Mouse (Mus musculus): Measurements from ENCODE around the gene Mrgbp. TPM values are rescaled to one million over a fixed set of nuclear protein-coding genes. Genes with fewer than 3 reads are reported as not detected.

Gene Mrgbp
- 10 to 100 TPM; 15.3 to 17.7 TPM for total RNA-seq (2021)

DNA sequence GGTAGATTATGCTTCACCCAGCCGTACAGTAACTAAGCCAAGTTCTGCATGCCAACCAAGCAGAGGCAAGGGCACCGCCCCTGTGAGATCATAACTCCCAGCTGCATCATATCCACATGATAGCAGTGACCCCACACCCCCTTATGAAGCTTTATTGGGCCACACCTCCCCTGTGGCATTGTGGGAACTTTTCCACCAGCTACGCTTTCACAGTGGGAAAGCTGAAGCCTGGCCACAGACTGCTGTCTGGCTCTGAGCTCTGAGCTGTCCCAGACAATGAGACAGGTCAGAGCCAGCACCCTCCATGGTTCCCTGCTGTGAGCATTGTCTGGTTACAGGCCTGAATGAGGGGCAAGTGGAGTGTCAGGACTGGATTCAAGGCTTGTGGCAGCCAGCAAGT, at the start of gene Mrgbp:
Gene Mrgbp (plus strand): TSS at position 303 of the 400 bp plus-strand sequence.
- intact Hi-C loops (cut with DNase I), result loop anchor here (10.0 kb wide), 1 partner anchor 94 kb away; no protein-coding TSS in a partner anchor
- no peak for DNase-seq (ENCODE audit: low spot score in 2 of 2)

- intact Hi-C loops (cut with DNase I), result no loop called here
- DNase-seq (ENCODE audit: low spot score in 2 of 2), result no peak
Observed at GRCm38 (mm10) chr2:180531671-180532385, 49.3 kb upstream of the Mrgbp start.

DNA sequence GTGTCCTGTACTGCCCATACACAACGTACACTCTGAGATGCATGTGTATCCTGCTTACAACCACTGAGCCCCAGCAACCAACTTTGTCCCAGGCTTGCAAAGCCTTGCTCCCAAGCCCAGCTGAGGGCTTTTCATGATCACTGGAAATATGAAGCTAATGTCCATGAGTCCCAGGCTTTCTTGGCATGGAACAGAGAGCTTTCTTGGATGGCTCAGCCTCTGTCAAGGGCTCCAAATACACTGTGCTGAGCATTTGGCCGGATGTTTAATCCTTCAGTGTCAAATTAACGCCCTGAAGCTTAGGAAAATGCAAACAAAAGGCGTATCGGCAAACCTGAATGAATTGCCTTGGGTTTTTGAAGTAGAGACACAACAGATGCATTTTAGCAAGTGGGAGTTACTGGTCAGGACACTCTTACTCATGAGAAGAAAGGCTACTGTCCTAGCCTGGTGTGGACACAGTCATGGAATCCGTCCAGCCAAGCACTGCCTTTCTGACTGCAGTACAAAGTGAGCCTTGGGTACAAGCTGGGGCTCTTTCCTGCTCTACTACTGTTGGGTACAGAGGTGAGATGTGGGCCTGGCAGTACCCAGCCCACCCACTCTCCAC, 48.6 kb upstream of the Mrgbp start:
- DNase-seq (ENCODE audit: low spot score in 2 of 2), result no peak
- intact Hi-C loops (cut with DNase I), result no loop called here

DNA sequence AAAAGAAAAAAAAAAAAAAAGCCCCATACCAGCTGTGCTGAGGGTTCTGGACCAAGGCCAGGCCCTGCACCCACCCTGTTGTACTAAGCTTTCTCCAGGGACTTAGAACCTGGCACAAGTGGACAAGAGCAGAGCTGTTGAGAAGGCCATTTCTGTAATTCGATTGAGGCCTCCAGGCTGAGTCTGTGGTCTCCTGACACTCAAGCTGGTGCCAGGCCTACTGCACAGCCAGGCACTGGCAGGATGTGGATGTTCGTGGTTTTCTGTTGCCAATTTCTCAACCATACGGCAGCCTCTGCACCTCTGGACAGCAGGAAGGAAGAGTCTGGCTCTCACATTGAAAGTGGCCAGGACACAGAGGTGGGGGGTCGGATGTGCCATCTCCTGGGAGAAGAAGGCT, 47.9 kb upstream of the Mrgbp start:
- intact Hi-C loops (cut with DNase I), result no loop called here
- DNase-seq (ENCODE audit: low spot score in 2 of 2), result no peak

DNA sequence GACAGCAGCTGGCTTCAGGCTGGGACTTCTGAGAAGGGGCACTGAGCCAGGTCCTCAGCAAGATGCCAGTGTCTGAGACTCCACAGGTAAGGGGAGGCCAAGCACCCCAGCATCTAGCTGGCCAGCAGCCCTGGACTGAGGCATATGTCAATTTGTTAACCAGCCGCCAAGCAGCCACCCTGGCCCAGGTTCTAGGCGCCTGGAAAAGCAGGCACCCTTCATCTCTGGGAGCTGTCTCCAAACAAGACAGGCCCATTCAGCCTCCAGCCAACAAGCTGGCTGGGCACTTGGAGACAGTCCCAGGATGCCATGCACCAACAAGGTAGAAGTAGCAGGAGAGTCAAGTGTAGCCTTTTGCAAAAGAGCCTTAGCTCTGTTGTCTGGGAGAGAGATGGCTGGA, 37.4 kb upstream of the Mrgbp start:
- DNase-seq (ENCODE audit: low spot score in 2 of 2), result no peak
- intact Hi-C loops (cut with DNase I), result no loop called here

- intact Hi-C loops (cut with DNase I), result no loop called here
- no peak for DNase-seq (ENCODE audit: low spot score in 2 of 2)
Observed at GRCm38 (mm10) chr2:180545046-180545445, 36.1 kb upstream of the Mrgbp start.

DNA sequence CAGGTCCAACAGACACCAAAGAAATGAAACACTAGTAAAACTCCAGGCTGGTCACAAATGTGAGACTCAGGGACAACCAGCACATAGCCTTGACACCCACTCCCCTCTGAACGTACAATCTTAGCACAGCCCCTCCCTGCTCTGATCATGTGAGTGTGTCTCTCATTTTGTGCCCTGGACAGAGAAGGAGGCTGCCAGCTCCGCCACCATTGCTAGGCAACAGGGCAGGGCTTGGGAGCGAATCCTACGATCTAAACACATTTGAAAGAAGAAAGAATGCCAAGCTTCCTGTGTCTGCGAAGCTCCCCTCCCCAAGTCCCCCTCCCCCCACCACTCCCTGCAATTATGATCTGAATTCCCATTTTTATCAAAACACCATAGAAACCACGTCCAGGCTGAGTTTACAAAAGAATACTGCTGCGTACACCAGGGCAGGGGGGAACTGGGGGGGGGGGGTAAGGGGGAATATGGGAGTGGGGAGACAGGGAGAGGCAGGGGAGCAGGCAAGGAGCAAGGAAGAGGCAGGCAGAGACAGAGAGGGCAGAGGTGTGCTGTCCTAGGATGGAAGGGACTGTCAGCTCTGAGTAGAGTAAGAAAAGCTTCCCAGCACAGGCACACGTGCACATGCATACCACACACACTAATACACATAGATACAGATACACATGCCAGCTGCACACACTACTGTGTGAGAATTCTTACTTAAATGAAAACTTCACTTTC, 33.6 kb upstream of the Mrgbp start:
- intact Hi-C loops (cut with DNase I), result no loop called here
- DNase-seq (ENCODE audit: low spot score in 2 of 2), result peak in 1 of 2 experiments; percentile 23

- intact Hi-C loops (cut with DNase I), result no loop called here
- no peak for DNase-seq (ENCODE audit: low spot score in 2 of 2)
Observed at GRCm38 (mm10) chr2:180552340-180552739, 28.8 kb upstream of the Mrgbp start.

GRCm38 (mm10) chr2:180555219-180555618, 25.9 kb upstream of the Mrgbp start:
- intact Hi-C loops (cut with DNase I), result no loop called here

DNA sequence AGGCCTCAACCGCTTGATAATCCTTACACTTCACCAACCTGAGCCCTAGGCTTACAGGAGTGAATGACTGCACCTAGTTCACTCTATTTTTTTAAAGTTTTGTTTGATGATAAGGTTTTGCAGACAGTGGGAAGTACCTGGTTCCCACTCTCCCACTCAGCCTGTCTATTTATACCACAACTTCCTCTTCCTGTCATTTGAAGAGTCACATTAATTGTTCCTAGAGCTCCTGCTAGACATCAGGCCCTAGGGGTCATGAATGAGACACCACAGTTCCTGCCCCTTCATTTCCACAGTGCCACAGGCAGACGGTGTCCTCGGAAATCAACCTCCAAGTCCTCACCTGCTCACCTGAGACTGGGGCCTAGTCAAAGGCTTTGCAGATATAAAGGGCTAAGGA, 24.6 kb upstream of the Mrgbp start:
- DNase-seq (ENCODE audit: low spot score in 2 of 2), result no peak
- intact Hi-C loops (cut with DNase I), result no loop called here

More at GRCm38 (mm10) chr2:180555219-180555618, 25.9 kb upstream of the Mrgbp start:
- DNase-seq (ENCODE audit: low spot score in 2 of 2), result no peak

DNA sequence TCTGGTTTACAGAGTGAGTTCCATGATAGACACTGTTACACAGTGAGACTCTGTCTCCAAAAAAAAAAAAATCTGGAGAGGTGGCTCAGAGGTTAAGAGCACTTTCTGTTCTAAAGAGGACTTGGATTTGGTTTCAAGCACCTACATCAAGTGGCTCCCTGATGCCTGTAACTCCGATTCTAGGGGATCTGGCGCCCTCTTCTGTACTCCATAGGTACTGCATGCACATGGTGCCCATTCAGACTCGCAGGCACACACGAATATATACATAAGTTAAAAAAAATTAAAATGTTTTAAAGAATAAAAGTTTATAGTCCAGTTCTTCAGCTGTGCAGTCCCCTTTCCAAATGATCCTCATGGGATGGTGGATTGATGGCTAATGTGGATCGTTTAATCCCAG, 20.9 kb upstream of the Mrgbp start:
- intact Hi-C loops (cut with DNase I), result loop anchor here (5.0 kb wide), 1 partner anchor 43 kb away; no protein-coding TSS in a partner anchor
- no peak for DNase-seq (ENCODE audit: low spot score in 2 of 2)

DNA sequence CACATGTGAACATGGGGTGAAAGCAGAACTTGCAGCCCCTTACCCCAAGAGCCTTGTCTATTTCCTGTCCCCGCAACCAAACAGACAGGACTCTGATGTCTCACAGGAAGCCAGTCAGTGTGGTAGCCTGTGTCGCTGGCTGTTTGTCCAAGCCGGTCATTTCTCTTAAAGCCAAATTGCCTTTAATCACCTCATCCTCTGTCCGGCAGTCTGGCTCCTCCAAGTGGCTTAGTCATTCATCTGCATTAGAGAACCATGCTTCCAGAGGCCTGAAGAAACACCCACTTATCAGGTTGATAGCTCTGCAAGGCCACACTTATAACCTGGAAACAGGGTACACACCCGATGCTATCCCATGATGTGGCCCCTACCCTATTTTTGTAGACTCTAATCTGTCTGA, 19.0 kb upstream of the Mrgbp start:
- intact Hi-C loops (cut with DNase I), result loop anchor here (5.0 kb wide), 1 partner anchor 45 kb away; no protein-coding TSS in a partner anchor
- no peak for DNase-seq (ENCODE audit: low spot score in 2 of 2)

- intact Hi-C loops (cut with DNase I), result loop anchor here (5.0 kb wide), 1 partner anchor 46 kb away; no protein-coding TSS in a partner anchor
- DNase-seq (ENCODE audit: low spot score in 2 of 2), result no peak
Observed at GRCm38 (mm10) chr2:180563296-180563695, 17.8 kb upstream of the Mrgbp start.

DNA sequence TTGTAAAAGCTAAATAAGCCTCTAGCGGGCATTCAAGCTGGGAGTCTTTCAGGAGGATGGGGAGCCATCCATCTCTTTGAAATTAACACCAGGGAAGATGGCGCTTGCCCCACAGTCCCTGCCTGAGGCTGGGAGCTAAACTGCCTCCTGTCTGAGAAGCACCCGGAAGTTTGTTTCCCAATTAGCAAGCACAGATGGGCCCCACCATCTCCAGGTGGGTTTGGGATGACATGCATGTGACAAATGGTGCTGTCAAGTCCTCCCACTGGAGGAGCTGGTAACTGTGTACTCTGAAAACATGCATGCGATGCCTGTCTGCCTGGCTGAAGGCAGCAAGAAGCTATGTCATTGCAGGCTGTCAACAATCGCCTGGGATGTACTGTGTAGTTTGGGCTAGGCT, 17.3 kb upstream of the Mrgbp start:
- intact Hi-C loops (cut with DNase I), result loop anchor here (5.0 kb wide), 1 partner anchor 47 kb away; no protein-coding TSS in a partner anchor
- DNase-seq (ENCODE audit: low spot score in 2 of 2), result no peak

DNA sequence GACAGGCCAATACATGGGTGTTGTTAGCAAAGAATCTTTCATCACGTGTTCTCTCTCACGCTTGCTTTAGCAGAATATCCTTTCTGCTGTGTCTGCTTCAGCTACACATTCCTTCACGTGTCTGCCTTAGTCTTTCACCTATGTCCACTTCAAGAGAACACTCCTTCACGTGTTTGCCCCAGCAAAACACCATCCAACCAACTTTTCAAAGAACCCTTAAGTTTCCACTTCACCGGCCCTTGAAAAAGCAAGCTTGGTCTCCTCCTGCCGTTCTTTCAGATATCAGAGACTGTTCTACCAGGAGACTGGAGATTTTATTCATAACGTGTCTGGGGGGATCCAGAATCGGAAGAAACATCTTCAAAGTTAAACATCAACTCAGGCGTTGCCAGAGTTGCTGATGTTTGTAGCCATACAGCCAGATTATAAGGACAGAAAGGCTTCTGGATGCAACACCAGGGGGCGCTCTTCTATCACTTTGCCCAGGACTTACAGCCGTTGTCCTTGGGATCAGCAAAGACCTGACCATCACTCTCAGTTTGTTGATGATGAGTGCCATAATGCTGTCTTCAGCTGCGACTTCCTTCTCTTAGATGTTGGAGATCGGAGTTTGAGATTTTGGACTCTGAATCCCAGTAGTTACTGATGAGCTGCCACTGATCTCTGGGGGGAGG, 14.7 kb upstream of the Mrgbp start:
- no peak for DNase-seq (ENCODE audit: low spot score in 2 of 2)
- intact Hi-C loops (cut with DNase I), result no loop called here

GRCm38 (mm10) chr2:180569028-180569643, 12.0 kb upstream of the Mrgbp start:
- intact Hi-C loops (cut with DNase I), result no loop called here
- no peak for DNase-seq (ENCODE audit: low spot score in 2 of 2)

- intact Hi-C loops (cut with DNase I), result loop anchor here (5.0 kb wide), 2 partner anchors 224 to 299 kb away; no protein-coding TSS in a partner anchor
- DNase-seq (ENCODE audit: low spot score in 2 of 2), result no peak
Observed at GRCm38 (mm10) chr2:180576482-180576881, 4.6 kb upstream of the Mrgbp start.

- intact Hi-C loops (cut with DNase I), result loop anchor here (1.0 to 5.0 kb wide), 3 partner anchors 105 to 301 kb away; no protein-coding TSS in a partner anchor
- peak; percentile 59 to 65 for DNase-seq (ENCODE audit: low spot score in 2 of 2)
Observed at GRCm38 (mm10) chr2:180578686-180579085, 2.4 kb upstream of the Mrgbp start.

- peak; percentile 98 for DNase-seq (ENCODE audit: low spot score in 2 of 2)
- intact Hi-C loops (cut with DNase I), result loop anchor here (1.0 to 10.0 kb wide), 3 partner anchors 92 to 196 kb away; no protein-coding TSS in a partner anchor
Observed at GRCm38 (mm10) chr2:180582481-180583153, 1.5 kb downstream of the Mrgbp start.

All from left cerebral cortex, postnatal 36 days (tissue).